Mouse (Mus musculus): ENCODE results near the gene Rnf4. TPM values are rescaled to one million over a fixed set of nuclear protein-coding genes. Genes with fewer than 3 reads are reported as not detected.

Gene Rnf4
- polyA plus RNA-seq, 1 experiment: 26.8 TPM

DNA sequence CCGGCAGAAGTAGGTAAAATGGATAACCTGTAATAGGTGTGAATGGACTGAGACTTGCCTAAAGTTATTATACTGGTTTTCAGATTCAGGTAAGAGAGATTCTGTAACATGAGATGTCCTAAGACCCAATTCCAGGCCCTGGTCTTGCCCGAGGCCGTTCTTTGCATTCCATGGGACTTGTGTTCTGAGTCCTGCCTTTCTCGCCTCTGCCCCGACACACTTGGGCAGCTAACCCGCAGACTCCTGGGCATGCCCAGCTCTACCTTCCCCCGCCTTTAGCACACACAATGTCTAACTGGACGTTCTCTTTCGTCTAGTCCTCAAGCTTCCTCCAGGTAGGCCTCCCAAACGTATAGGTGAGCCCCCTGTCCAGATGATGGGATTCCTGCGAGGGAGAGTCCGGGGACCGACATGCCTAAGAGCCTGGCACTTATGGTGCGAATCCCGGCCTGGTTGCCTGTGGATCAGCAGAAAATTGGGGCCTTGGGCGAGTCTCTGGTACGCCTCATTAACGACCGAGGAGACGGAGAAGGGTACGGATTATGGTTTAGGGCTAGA lies 471 bp upstream of the Rnf4 start:
- peak overlapping the region; percentile 92 for H3K4me3 ChIP-seq (replicated peaks)
- H3K9me3 ChIP-seq: no peaks in the 10 kb centered on the region
- H3K27me3 ChIP-seq (replicated peaks): no peaks in the 10 kb centered on the region
- peaks cover 31% of the 10 kb centered on the region for H3K36me3 ChIP-seq (replicated peaks; ENCODE audit: low read length)
- TF ChIP-seq FLI1 (IDR thresholded peaks at IDR 0.05; ENCODE audit: low read length) (no peak), GATA1 (IDR thresholded peaks at IDR 0.05; ENCODE audit: borderline replicate concordance, low read length) (no peak)
- peaks cover 36% of the 10 kb centered on the region for H3K4me1 ChIP-seq

DNA sequence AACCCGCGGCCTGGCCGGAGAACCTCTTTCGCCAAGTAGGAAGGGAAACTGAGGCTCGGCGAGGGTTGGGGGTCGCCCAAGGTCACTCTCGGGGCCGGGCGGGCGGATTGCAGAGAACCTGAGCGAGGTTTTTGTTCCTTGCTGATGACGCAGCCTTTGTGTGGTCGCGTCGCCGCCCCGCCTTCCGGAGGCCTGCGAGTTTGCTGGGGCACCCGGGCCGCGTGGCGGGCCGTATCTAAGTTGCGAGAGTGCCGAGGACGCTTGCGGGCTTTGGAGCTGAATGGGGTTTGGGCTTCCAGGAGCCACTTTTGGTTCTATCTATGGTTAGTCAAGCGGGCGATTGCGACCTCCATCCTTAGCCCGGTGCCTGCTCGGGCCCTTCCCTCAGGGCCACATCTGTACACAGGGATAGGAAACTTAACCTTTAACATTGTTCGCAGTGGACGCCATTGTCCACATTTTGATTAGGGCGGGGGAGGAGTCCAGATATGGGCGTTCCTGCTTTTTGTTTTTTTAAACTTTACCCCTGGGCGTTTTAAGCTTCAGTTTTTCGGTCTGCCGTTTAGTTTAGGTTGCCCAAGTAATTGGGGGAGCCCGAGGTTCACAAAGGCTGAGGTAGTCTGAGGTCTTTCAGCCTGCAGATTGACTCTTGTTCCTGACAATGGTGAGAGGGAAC lies 824 bp downstream of the Rnf4 start:
- TF ChIP-seq GATA1 (IDR thresholded peaks at IDR 0.05; ENCODE audit: borderline replicate concordance, low read length) (no peak), FLI1 (IDR thresholded peaks at IDR 0.05; ENCODE audit: low read length) (no peak)
- Histone ChIP-seq H3K4me1 (peaks cover 49% of the 10 kb centered on the region), H3K4me3 (replicated peaks) (peak overlapping the region; percentile 92), H3K9me3 (no peaks in the 10 kb centered on the region), H3K27me3 (replicated peaks) (no peaks in the 10 kb centered on the region), H3K36me3 (replicated peaks; ENCODE audit: low read length) (peaks cover 22% of the 10 kb centered on the region)

DNA sequence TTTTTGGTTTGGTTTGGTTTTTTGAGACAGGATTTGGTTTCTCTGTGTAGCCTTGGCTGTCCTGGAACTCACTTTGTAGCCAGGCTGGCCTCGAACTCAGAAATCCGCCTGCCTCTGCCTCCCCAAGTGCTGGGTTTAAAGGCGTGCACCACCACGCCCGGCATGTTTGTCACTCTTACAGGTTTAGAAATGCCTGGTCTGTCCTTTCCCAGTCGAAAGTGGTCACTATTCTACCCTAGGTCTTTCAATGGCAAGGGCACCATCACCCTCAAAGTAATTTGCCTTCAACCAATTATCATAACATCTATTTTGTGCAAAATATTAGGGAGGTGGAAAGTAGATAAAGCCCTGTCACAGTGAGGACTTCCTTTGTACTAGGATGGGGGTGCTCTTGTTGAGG lies 4.2 kb downstream of the Rnf4 start:
- no peaks in the 10 kb centered on the region for H3K9me3 ChIP-seq
- H3K27me3 ChIP-seq (replicated peaks): no peaks in the 10 kb centered on the region
- H3K36me3 ChIP-seq (replicated peaks; ENCODE audit: low read length): peaks cover 39% of the 10 kb centered on the region
- peaks cover 51% of the 10 kb centered on the region for H3K4me1 ChIP-seq
- TF ChIP-seq FLI1 (IDR thresholded peaks at IDR 0.05; ENCODE audit: low read length) (no peak), GATA1 (IDR thresholded peaks at IDR 0.05; ENCODE audit: borderline replicate concordance, low read length) (no peak)
- H3K4me3 ChIP-seq (replicated peaks): no peak overlapping the region

DNA sequence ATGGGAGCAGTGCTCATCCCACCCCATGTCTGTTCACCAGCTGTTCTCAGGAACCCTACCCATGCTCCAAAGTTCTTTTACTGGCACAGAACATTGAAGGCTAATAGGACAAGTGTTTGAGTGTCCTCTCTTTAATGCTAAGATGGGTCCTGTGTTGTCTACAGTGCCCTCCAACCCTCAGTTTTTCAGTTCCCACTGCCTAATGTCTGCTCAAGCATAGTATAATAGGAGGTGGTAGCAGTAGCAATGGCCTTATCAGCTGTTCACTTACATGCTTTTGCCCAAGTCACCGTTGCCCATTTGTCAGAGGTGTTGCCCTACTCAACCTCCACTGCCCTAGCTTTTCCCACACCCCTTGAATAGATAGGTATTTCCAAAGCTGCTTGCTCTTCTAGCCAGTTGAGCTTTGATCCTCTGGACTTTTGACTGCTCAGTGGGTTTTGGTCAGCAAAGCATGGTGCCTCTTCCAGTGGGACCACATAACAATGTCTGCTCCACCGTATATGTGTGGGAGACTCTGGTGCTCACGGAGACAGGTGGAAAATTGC lies 16.1 kb downstream of the Rnf4 start:
- TF ChIP-seq FLI1 (IDR thresholded peaks at IDR 0.05; ENCODE audit: low read length) (no peak), GATA1 (IDR thresholded peaks at IDR 0.05; ENCODE audit: borderline replicate concordance, low read length) (no peak)
- no peaks in the 10 kb centered on the region for H3K27me3 ChIP-seq (replicated peaks)
- H3K9me3 ChIP-seq: no peaks in the 10 kb centered on the region
- no peak overlapping the region for H3K4me3 ChIP-seq (replicated peaks)
- H3K4me1 ChIP-seq: peaks cover 33% of the 10 kb centered on the region
- peaks cover 99% of the 10 kb centered on the region for H3K36me3 ChIP-seq (replicated peaks; ENCODE audit: low read length)

DNA sequence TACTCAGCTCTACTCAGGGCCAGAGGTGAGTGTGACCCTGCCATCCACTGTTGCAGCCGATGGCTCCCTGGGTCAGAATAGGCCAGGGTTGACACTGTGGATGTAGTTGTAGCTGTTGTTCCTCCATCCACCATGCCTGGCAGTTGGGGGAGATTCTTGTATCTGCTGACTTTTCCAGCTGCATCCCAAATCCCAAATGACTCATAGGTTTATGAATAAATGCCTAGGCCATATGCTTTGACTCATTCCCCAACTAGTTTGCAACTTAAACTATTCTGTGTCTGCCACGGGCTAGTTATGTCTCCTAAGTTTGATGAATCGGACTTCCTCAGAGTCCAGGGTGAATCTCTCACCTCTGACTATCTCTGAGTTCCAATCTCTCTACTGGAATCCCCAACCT lies 24.2 kb downstream of the Rnf4 start:
- H3K36me3 ChIP-seq (replicated peaks; ENCODE audit: low read length): peaks cover 95% of the 10 kb centered on the region
- TF ChIP-seq FLI1 (IDR thresholded peaks at IDR 0.05; ENCODE audit: low read length) (no peak), GATA1 (IDR thresholded peaks at IDR 0.05; ENCODE audit: borderline replicate concordance, low read length) (no peak)
- H3K4me3 ChIP-seq (replicated peaks): no peak overlapping the region
- peaks cover 10% of the 10 kb centered on the region for H3K4me1 ChIP-seq
- no peaks in the 10 kb centered on the region for H3K9me3 ChIP-seq
- H3K27me3 ChIP-seq (replicated peaks): no peaks in the 10 kb centered on the region

DNA sequence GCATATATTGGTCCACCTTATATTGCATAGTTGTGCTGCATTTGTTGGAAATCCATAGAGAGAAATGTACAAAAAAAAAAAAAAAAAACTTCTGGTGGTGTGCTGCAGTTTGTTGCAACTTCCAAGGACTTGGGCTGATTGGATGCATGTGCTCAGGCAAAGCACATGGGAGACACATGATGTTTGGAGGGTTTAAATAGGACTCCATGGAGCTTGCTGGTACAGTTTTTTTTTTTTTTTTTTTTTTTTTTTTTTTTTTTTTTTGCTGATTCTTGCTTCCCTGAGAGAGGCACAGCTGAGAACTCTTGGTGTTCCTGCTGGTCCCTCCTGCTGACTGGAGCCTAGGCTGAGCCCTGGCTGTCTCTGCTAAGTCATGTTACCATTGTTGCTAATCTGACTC lies 27.0 kb downstream of the Rnf4 start:
- Histone ChIP-seq H3K27me3 (replicated peaks) (no peaks in the 10 kb centered on the region), H3K4me3 (replicated peaks) (no peak overlapping the region), H3K4me1 (peaks cover 6% of the 10 kb centered on the region; the same call in 1 of the 2 replicates), H3K9me3 (no peaks in the 10 kb centered on the region), H3K36me3 (replicated peaks; ENCODE audit: low read length) (peaks cover 70% of the 10 kb centered on the region)
- TF ChIP-seq GATA1 (IDR thresholded peaks at IDR 0.05; ENCODE audit: borderline replicate concordance, low read length) (no peak), FLI1 (IDR thresholded peaks at IDR 0.05; ENCODE audit: low read length) (no peak)

DNA sequence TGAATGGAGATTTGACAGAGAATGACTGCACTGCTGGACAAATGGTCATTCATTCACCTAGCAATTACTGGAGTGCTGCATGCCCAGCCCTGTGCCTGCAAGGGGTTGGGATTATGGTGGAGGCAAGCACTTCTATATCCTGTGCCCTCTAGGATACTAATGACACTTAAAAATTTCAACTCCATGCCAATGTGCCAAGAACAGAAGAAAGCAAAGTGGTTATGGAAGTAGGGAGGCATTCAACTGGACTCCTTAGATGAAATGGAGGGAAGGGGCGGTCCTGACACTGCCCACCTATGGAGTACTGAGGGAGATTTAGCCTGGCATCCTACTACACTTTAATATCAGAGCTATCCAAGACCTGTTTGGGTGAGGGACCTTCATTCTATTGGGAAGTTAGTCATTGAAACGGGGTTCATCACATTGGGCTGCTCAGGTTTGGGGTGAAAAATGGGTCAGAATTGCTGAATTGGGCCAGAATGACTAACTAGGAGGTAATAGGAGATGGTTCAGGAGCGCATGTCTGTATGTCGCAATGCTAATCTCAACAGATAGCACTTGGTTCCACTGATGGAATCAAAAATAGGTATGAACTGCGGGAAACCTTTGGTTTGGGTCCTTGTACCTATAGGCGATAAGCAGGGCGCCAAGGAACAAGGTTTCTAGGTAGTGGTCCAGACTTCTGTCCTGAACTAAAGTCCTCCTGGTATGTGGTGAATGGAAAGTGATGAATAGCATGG lies 32.6 kb downstream of the Rnf4 start:
- H3K36me3 ChIP-seq (replicated peaks; ENCODE audit: low read length): peaks cover 19% of the 10 kb centered on the region
- no peaks in the 10 kb centered on the region for H3K27me3 ChIP-seq (replicated peaks)
- peak overlapping the region; percentile 97 for H3K4me3 ChIP-seq (replicated peaks)
- H3K4me1 ChIP-seq: peaks cover 27% of the 10 kb centered on the region
- H3K9me3 ChIP-seq: no peaks in the 10 kb centered on the region
- TF ChIP-seq FLI1 (IDR thresholded peaks at IDR 0.05; ENCODE audit: low read length) (no peak), GATA1 (IDR thresholded peaks at IDR 0.05; ENCODE audit: borderline replicate concordance, low read length) (no peak)

DNA sequence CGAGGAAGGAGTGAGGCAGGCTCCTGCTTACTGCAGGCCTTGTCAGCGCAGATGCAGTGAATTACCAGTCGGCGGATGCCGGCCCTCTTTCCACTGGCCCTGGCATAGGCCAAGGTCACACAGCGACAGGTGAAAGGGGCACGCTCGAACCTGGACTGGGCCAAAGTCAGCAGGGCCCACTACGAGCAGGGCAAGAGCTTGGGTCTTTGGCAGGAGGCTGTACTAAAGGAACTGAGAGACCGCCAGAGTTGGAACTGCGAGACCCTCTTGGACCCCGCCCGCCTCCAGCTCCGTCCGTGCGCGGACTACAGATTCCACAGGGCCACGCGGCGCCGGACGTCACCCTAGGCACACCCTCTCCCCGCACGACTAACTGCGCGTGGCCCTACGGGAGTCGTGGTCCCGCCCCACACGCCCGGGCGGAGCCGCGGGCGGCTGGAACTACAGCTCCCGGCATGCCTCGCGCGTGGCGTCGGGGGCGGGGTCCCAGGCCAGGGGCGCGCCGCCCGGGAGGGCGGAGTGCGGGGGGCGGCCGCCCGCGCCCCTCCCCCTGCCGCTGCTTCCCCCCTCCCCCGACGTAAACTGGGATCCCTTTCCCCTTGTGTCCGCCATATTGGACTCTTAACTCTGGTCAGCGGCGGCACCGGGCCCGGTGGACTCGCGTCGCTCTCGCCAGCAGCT lies 33.4 kb downstream of the Rnf4 start, which contains the start of gene Fam193a:
Gene Fam193a (plus strand): TSS at position 593 of the 681 bp plus-strand sequence.
- H3K4me1 ChIP-seq: peaks cover 34% of the 10 kb centered on the region
- peak within 1 kb of the TSS; percentile 97 for H3K4me3 ChIP-seq (replicated peaks)
- H3K36me3 ChIP-seq (replicated peaks; ENCODE audit: low read length): peaks cover 16% of the 10 kb centered on the region
- no peaks in the 10 kb centered on the region for H3K9me3 ChIP-seq
- H3K27me3 ChIP-seq (replicated peaks): no peaks in the 10 kb centered on the region
- no peak for TF ChIP-seq GATA1 (IDR thresholded peaks at IDR 0.05; ENCODE audit: borderline replicate concordance, low read length)
- TF ChIP-seq FLI1 (IDR thresholded peaks at IDR 0.05; ENCODE audit: low read length): no peak

DNA sequence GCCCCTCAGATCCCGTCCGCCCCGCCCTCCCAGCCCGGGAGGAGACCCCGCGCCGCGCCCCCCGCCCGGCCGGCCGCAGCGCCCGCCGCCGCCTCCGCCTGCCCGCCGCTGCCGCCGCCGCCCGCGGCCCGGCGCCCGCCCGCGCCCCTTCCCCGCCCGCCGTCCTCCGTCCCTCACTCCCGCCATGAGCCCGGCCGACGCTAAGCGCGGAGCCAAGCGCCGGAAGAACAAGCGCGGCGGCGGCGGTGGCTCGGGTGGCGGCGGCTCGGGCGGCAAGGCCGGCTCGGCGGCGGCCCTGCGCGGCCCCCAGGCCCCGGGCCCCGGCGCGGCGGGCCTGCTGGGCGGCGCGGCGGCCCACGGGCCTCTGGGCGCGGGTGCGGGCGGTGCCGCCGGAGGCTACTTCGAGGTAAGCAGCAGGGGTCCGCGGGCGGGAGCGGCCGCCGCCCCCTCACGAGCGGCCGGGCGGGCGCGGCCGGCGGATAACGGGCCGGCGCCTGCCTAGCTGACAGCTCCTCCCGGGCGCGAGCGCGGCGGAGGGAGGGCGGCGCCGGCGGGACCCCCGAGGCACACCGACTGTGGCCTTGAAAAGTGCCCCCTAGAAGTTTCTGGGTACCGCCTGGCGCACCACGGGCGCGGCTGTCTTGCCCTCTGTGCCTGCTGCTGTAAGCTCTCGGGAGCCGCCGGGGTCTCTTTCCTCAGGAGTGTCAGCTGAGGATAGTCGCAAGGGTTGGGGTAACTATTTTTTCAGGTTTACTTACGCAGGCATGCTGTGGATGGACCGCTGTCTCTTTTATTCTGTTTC lies 34.1 kb downstream of the Rnf4 start:
- Histone ChIP-seq H3K4me3 (replicated peaks) (peak overlapping the region; percentile 97), H3K9me3 (no peaks in the 10 kb centered on the region), H3K36me3 (replicated peaks; ENCODE audit: low read length) (peaks cover 9% of the 10 kb centered on the region), H3K4me1 (peaks cover 41% of the 10 kb centered on the region), H3K27me3 (replicated peaks) (no peaks in the 10 kb centered on the region)
- no peak for TF ChIP-seq GATA1 (IDR thresholded peaks at IDR 0.05; ENCODE audit: borderline replicate concordance, low read length)
- no peak for TF ChIP-seq FLI1 (IDR thresholded peaks at IDR 0.05; ENCODE audit: low read length)

Measured in megakaryocyte, embryonic 14.5 days (primary cell).